Mouse (Mus musculus) liver, postnatal 0 days (tissue): ENCODE data around the gene Olfr550. TPM values are rescaled to one million over a fixed set of nuclear protein-coding genes. Genes with fewer than 3 reads are reported as not detected.
"Not testable (repeated sequence)": the region's sequence is repeated elsewhere in the genome, so short reads cannot be mapped to it uniquely, and the experiment has no call there.

Source experiments
- ATAC-seq: fragments of 200-750 bp; cut with Nextera tagmentation; 2 replicates; pipeline ENCODE4 v1.8.0; 2017; ENCODE audit warnings: mild to moderate bottlenecking, moderate library complexity
- DNase-seq: peaks from one replicate; pipeline ENCODE4 v3.0.0-alpha.2; 2016
- H3K27ac ChIP-seq: fragments of 300-500 bp; sonication (generic); 2 replicates; pipeline ENCODE4 v1.5.1; 2014; ENCODE audit warnings: antibody characterized with exemption, moderate library complexity, mild to moderate bottlenecking, low read depth
- H3K27me3 ChIP-seq: fragments of 300-500 bp; sonication (generic); 2 replicates; pipeline ENCODE4 v1.6.1; 2014; ENCODE audit warnings: low read length, control low read depth, mixed read lengths; ENCODE audit not compliant: insufficient read depth
- H3K36me3 ChIP-seq: fragments of 300-500 bp; sonication (generic); replicated peaks from 2 replicates; pipeline ENCODE4 v1.6.1; 2014; ENCODE audit warnings: mild to moderate bottlenecking, control low read depth, low read length, moderate library complexity, mixed read lengths; ENCODE audit not compliant: insufficient read depth
- H3K4me1 ChIP-seq: fragments of 300-500 bp; sonication (generic); 2 replicates; pipeline ENCODE4 v1.6.1; 2014; ENCODE audit warnings: antibody characterized with exemption, mild to moderate bottlenecking, control low read depth; ENCODE audit not compliant: insufficient read depth
- H3K4me2 ChIP-seq: fragments of 300-500 bp; sonication (generic); 2 replicates; pipeline ENCODE4 v1.6.1; 2014; ENCODE audit warnings: low read depth, mild to moderate bottlenecking, low read length, moderate library complexity, mixed read lengths
- H3K4me3 ChIP-seq: fragments of 300-500 bp; sonication (generic); 2 replicates; pipeline ENCODE4 v1.5.1; 2014; ENCODE audit warnings: low read depth, low read length
- H3K9ac ChIP-seq: fragments of 300-500 bp; sonication (generic); replicated peaks from 2 replicates; pipeline ENCODE4 v1.6.1; 2014; ENCODE audit warnings: mild to moderate bottlenecking, moderate library complexity
- H3K9me3 ChIP-seq: fragments of 300-500 bp; sonication (generic); 2 replicates; pipeline ENCODE4 v1.6.1; 2016; ENCODE audit warnings: mild to moderate bottlenecking, control low read depth, low read length, mixed read lengths
- CTCF ChIP-seq: sonication (generic); IDR thresholded peaks from 2 replicates; pipeline ENCODE4 v1.5.1; 2016; ENCODE audit warnings: antibody characterized with exemption, low read depth
- EP300 ChIP-seq: IDR thresholded peaks from 2 replicates; pipeline ENCODE4 v1.6.1; 2016; ENCODE audit warnings: antibody characterized with exemption, low read depth, mild to moderate bottlenecking
- WGBS: fragments of 180-500 bp; shearing (Covaris S2); extraction: QIAGEN DNeasy Blood & Tissue Kit; methylation state at CpG from one replicate; pipeline ENCODE4 v1.1.7; 2014; ENCODE audit not compliant: insufficient replicate concordance; 5-methylcytosine and 5-hydroxymethylcytosine counted together
- polyA plus RNA-seq: library from polyadenylated mRNA; unstranded; fragments of >200 nt; fragmentation: Nextera tagmentation; extraction: Ambion mirVana; gene quantifications from 2 replicates; pipeline ENCODE4 v1.2.1, GENCODE M21; 2015

Olfr550 gene
- polyA plus RNA-seq, 1 experiment from 2014 or later: not detected

DNA sequence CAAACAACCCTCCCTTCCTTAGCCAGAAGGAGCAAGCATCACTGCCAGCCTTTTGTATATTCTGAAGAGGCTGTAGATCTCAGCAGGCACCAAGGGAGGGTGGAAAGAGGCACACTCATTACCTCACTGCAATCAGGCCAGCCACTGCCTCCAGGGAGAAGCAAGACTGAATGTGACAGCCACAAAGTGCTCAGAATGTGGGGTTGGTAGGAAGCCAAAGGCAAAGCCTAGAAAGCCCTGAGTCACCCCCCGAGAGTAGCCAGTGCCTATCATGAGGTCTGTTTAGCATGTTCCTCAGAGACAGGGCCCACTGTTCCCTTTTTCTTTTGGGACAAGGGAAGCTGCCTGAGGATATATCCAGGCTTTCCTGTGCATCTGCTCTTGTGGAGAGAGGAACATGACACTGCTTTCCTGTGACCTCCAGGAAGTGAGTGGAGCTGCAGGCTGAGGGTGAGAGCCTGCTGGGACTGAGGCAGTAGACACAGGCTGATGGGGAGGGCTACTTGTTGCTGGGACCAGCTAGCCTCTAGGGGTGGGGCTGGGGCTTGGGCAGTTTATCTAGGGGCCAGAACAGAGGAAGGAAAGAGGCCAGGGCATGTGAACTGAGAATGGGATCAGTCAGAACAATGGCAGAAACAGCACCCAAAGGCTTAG lies 26.3 kb downstream of the Olfr550 start, which contains the start of gene Olfr552:
Olfr552 (plus strand) TSS at position 393 of the 654 bp plus-strand sequence.
- DNase-seq (no peak), ATAC-seq (no peak)
- Histone ChIP-seq H3K36me3 (no peaks in the 10 kb centered on the region), H3K27ac (no peak within 1 kb of the TSS), H3K4me2 (no peak within 1 kb of the TSS), H3K9me3 (no peaks in the 10 kb centered on the region), H3K27me3 (no peaks in the 10 kb centered on the region), H3K9ac (no peak within 1 kb of the TSS), H3K4me3 (no peak within 1 kb of the TSS), H3K4me1 (no peaks in the 10 kb centered on the region)
- 33% methylated on average over 1 of the region's 1 CpGs for WGBS
- TF ChIP-seq EP300: no peak
- no peak for TF ChIP-seq CTCF

DNA sequence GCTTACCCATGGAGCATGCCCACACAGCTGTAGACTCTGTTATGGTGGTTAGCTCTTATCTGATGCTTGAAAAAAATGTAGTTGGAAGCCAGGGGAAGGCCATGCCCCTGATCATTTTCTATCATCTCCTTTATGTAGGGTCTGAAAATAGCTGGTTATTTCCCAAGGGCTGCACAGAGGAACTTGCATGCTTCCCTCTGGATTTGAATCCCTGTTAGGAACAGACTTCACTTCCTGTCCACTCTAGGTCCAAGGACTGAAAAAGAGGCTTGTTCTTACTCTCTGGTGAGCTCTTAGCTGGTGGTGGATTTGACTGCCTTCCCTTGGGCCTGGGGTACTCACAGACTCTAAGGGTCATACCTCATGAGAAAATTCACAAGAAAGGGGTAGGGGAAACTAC lies 46.9 kb downstream of the Olfr550 start, which contains the start of gene Olfr553:
Olfr553 (minus strand) TSS at position 101 of the 400 bp plus-strand sequence.
- Histone ChIP-seq H3K27ac (no peak within 1 kb of the TSS), H3K9ac (no peak within 1 kb of the TSS), H3K4me3 (no peak within 1 kb of the TSS), H3K36me3 (no peaks in the 10 kb centered on the region), H3K9me3 (no peaks in the 10 kb centered on the region), H3K4me1 (no peaks in the 10 kb centered on the region), H3K27me3 (no peaks in the 10 kb centered on the region), H3K4me2 (no peak within 1 kb of the TSS)
- no peak for ATAC-seq
- no peak for TF ChIP-seq CTCF
- no peak for TF ChIP-seq EP300
- DNase-seq: no peak

- 48% methylated on average over 5 of the region's 5 CpGs for WGBS
- ATAC-seq (no peak), DNase-seq (no peak)
- Histone ChIP-seq H3K27ac (no peak overlapping the region), H3K4me2 (no peak overlapping the region), H3K27me3 (no peaks in the 10 kb centered on the region), H3K4me3 (no peak overlapping the region), H3K4me1 (no peaks in the 10 kb centered on the region), H3K36me3 (no peaks in the 10 kb centered on the region), H3K9ac (no peak overlapping the region), H3K9me3 (no peaks in the 10 kb centered on the region)
- TF ChIP-seq EP300 (no peak), CTCF (no peak)
Measured at GRCm38 (mm10) chr7:102619608-102620007, 48.4 kb downstream of the Olfr550 start.

DNA sequence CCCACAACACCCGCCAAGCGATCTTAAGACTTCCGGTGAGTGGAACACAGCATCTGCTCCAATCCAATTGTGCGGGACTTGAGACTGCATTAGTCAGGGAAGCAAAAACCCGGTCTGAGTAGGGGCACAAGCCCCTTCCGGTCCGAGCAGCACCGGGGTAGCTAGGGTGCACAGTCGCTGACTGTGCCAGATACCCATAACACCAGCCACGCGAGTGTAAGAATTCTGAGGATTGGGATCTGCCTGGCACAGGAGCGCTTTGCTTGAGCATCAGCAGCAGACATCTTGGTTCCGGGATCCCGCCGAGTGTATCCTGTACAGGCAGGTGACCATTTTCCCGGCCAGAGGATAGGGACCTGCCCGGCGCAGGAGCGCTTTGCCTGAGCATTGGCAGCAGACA lies 49.1 kb downstream of the Olfr550 start:
- not testable (repeated sequence) for H3K9me3 ChIP-seq, H3K4me1 ChIP-seq, DNase-seq, H3K9ac ChIP-seq, H3K27me3 ChIP-seq, H3K27ac ChIP-seq, H3K4me3 ChIP-seq, H3K36me3 ChIP-seq, H3K4me2 ChIP-seq, ATAC-seq
- 81% methylated on average over 18 of the region's 19 CpGs for WGBS

Other genes starting within 250 kb of the Olfr550 start
- gene Rrm1, start 129.7 kb upstream of the Olfr550 start, polyA plus RNA-seq: 55.9 and 66.4 TPM in 2 replicates
- gene Olfr543, start 89.8 kb upstream of the Olfr550 start, polyA plus RNA-seq: 0.12 and 0.19 TPM in 2 replicates
- 0.04 and 0.06 TPM in 2 replicates for gene Olfr544, start 83.1 kb upstream of the Olfr550 start, polyA plus RNA-seq
- gene Olfr545, start 71.9 kb upstream of the Olfr550 start, polyA plus RNA-seq: not detected in 2 replicates
- not detected in 2 replicates for gene Olfr547, start 36.7 kb upstream of the Olfr550 start, polyA plus RNA-seq
- not detected in 2 replicates for gene Olfr548-ps1, start 30.5 kb upstream of the Olfr550 start, polyA plus RNA-seq
- gene Olfr549, start 21.6 kb upstream of the Olfr550 start, polyA plus RNA-seq: not detected in 2 replicates
- 0.42 and 0.64 TPM in 2 replicates for gene Trim21, start 6.0 kb upstream of the Olfr550 start, polyA plus RNA-seq
- not detected in 2 replicates for gene Olfr551, start 20.4 kb downstream of the Olfr550 start, polyA plus RNA-seq
- gene Olfr552, start 26.3 kb downstream of the Olfr550 start, polyA plus RNA-seq: not detected in 2 replicates
- not detected in 2 replicates for gene Olfr553, start 46.8 kb downstream of the Olfr550 start, polyA plus RNA-seq
- gene Olfr554, start 67.0 kb downstream of the Olfr550 start, polyA plus RNA-seq: not detected in 2 replicates
- not detected in 2 replicates for gene Olfr555, start 87.4 kb downstream of the Olfr550 start, polyA plus RNA-seq
- not detected in 2 replicates for gene Olfr556, start 93.5 kb downstream of the Olfr550 start, polyA plus RNA-seq
- gene Trim68, start 115.9 kb downstream of the Olfr550 start, polyA plus RNA-seq: 1.4 and 1.7 TPM in 2 replicates
- not detected in 2 replicates for gene Olfr557, start 124.5 kb downstream of the Olfr550 start, polyA plus RNA-seq
- 0.04 TPM in 1 of 2 replicates, not detected in the other for gene Olfr558, start 130.8 kb downstream of the Olfr550 start, polyA plus RNA-seq
- gene Olfr33, start 147.6 kb downstream of the Olfr550 start, polyA plus RNA-seq: not detected in 2 replicates
- not detected in 2 replicates for gene Olfr559, start 156.0 kb downstream of the Olfr550 start, polyA plus RNA-seq
- gene Olfr560, start 187.9 kb downstream of the Olfr550 start, polyA plus RNA-seq: not detected in 2 replicates
- gene Olfr78, start 188.0 kb downstream of the Olfr550 start, polyA plus RNA-seq: 0.04 TPM in 1 of 2 replicates, not detected in the other
- not detected in 2 replicates for gene Olfr561, start 199.8 kb downstream of the Olfr550 start, polyA plus RNA-seq
- not detected in 2 replicates for gene Olfr564, start 232.0 kb downstream of the Olfr550 start, polyA plus RNA-seq